Mouse (Mus musculus): ENCODE data around the gene Rfx8.
"Not testable (repeated sequence)": the region's sequence is repeated elsewhere in the genome, so short reads cannot be mapped to it uniquely, and the experiment has no call there.

Rfx8 gene

DNA sequence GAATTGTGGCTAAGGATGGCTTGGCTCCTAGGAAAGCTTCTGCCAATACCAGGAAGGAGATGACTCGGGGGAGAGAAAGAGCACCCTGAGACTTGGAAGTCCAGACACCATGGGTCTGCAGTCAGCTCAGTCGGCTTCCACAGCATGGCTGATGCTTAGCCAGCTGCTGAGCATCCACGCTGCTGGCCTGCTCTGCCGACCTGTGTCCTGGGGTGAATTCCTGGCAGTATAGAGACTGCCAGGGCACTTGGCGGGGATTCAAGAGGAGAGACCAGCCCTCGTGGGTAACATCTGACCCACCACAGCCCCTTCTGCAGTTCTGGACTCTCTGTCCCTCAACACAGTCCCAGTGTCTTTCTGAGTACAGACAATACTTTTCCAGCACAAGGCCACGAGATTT is 26.0 kb downstream of the Rfx8 start:
- DNase-seq (ENCODE audit: low read depth in 1 of 2, low spot score in 2 of 2), result no peak

DNA sequence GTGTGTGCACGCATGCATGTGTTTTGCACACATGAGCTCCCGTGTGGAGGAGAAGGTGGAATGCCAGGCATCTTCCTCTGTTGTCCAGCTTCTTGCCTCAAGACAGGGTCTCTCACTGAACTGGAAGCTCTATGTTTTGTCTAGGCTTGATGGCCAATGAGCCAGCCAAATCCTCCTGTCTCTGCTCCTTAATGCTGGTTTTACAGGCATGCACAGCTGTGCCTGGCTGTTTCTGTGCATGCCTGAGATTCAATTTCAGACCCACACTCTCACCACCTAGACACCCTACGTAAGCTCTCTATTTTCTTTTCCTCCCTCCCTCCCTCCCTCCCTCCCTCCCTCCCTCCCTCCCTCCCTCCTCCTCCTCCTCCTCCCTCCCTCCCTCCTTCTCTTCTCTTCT is 28.8 kb downstream of the Rfx8 start:
- no peak for DNase-seq (ENCODE audit: low read depth in 1 of 2, low spot score in 2 of 2)

DNA sequence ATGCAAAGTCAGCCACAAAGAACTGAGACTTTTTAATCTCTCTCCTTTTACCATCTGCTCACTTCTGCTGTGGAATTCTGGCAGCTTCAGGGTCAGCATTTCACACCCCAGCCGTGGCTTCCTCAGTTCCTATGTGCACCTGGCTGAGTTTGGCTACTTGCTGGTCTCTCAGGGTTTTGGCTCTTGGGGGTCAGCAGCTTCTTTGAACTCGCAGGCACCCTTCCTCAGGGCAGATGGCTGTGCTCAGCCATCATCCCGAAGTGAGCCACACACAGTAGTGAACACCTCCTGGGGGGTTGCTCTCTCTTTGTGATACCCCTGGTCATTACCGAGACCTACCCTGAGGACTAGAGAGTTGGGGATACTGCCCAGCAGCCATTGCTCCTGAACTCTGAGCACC is 29.7 kb downstream of the Rfx8 start:
- no peak for DNase-seq (ENCODE audit: low read depth in 1 of 2, low spot score in 2 of 2)

DNA sequence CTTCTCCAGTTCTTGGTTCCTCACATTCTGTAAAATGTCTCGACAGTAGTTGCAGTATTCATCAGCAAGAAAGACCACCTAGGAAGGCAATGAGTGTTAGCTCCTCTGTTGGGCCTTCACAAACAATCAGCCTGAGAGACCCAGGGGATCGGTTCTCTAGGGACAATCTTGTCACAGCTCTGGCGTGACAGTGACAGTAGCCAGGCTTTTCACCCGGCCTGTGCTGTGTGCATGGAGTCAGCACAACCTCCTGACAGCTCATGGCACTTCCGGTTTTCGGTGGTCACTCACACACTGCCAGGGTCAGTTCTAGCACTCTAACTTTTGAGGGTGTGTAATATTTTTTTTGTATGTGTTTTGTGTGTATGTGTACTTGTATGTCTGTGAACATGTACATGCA is 32.2 kb downstream of the Rfx8 start:
- DNase-seq (ENCODE audit: low read depth in 1 of 2, low spot score in 2 of 2), result no peak

DNA sequence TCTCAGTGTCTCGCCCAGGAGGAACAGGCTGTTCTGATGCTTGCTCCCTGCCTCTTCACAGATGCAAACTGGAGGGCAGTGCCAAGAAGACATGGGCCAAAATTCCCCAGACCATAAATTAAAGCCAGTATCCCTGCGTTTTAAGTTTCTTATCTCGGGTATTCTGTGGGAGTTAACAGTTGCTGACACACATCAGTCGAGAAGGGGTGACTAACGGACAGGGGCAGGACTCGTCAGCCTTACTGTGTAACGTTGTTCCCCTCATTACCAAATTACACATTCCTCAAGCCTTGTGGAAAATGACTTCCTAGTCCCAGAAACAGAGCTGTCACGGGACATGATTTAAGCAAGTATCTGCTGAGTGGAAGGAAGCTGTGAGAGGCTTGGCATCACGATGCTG is 33.5 kb downstream of the Rfx8 start:
- no peak for DNase-seq (ENCODE audit: low read depth in 1 of 2, low spot score in 2 of 2)

DNA sequence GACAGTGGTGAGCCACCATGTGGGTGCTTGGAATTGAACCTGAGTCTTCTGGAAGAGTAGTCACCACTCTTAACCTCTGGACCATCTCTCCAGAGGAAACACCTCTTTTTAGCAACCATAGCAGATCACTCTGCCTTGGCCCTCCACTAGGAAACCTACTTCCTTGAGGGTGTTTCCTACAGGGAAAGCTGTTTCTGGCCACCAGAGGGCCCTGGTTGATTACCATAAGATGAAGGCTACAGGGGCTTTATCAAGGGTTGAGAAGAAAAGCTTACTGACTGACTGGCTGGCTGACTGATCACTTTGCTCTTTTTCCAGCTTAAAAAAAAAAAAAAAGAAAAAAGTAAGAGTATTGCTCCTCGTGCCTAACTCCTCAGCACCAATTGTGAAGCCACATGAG is 35.0 kb downstream of the Rfx8 start:
- DNase-seq (ENCODE audit: low read depth in 1 of 2, low spot score in 2 of 2), result no peak

DNA sequence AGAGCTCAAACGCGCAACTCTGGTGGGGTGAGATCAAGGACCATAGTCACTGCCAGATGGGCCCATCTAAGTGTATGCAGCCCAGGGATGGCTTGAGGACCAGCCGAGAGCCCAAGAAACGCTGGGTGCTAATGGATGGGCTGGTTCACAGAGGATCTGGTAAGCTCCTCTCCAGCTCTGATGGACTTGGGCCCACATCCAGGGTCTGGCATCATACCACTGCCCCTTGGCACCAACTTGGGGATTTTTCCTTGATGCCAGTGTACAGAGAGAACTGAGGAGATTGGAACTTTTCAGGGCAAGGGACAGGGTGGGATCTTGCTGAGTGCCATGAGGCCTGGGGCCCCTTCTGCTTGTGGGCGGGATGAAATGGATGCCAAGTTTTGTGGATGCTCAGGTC is 39.2 kb downstream of the Rfx8 start:
- DNase-seq (ENCODE audit: low read depth in 1 of 2, low spot score in 2 of 2), result no peak

DNA sequence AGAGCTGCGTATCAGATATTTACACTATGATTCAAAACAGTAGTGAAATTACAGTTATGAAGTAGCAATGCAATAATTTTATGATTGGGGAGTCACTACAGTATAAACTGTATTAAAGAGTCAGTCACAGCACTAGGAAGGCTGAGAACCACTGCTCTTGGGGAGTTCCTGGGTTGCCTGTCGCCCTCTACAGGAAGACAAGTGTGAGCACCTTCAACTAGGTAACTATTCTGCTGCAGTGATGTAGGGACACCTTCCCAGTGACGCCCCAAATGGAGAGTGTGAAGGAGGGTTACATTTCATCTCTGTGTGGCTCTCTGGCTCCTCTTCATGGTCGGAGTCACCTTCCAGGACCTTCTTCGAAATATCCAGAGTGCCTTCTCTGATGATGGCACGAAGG is 40.3 kb downstream of the Rfx8 start:
- no peak for DNase-seq (ENCODE audit: low read depth in 1 of 2, low spot score in 2 of 2)

DNA sequence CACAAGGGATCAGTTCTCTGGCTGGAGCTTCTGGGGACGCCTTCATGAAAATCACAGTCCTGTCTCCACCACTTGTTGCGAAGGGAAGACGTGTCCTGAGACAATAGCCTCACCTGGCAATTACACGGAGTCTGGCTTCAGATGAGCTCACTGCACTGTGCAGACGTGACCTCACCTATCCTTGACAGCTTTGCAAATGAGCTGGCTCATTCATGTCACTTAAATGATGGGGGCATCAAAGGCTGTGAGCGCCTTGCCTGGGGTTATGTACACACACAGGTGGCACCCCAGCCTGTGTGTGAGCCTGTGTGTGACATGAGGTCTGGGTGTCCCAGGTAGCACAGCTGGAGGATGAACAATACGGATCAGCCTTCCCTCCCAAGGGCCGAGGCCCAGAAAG is 41.9 kb downstream of the Rfx8 start:
- DNase-seq (ENCODE audit: low read depth in 1 of 2, low spot score in 2 of 2), result no peak

DNA sequence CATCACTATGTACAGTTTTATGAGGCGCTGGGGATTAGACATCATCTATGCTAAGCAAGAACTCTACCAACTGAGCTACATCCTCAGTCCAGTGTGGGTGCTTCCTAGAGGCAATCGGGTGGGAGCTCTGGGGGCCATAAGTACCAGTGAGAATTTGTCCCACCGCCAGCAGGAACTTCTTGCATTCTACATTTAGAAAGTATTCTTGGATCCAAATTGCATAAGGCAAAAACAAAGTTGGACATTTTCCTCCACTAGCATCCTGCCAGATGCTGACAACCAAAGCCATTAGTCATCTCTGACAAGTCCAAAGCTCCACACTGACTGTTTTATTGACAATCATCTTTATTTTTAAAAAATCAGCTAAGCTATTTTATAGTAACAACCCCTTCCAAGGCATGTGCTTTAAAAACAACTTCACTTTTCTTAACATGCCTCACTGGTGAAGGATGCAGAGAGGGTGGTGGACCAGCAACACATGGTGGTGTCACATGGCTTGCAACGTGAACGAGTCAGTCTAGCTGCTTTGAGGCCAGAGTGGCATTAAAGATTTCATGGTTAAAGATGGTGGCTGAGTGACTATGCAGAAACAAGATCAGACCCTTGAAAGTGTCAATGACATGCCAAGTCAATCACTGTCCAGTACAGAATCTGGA is 44.4 kb downstream of the Rfx8 start:
- DNase-seq (ENCODE audit: low read depth in 1 of 2, low spot score in 2 of 2), result no peak

DNA sequence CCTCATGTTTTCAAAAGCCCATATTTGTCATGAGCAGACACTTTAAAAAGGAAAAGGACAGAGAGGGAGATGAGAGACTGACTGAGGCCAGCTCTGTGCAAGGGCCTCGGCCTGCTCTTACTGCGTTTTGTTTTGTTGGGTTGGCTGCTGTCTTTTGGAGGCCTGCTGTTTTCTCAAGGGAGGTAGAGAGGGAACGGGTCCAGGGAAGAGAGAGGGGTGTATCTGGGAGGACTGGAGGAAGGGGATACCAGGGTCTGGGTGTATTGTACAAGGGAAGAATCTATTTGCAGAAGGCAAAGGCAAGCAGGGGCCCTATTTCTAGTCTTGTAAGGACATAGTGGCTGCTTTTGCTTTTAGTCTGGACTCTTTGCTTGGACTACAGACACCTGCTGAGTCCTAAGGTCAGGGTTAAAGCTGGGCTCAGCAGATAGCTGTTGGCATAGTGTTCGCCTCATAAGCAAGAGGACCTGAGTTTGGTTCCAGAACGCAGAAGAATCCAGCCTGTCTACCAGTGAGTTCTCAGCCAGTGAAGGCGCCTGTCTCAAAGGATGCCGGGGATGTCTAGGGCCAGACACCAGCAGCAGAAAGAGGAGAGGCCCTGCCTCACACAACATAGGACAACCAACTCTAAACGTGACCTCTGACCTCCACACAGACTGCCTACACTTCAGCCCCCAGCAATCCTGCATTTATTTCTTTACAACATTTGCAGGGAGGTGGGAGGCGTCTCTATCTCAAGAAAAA is 48.3 kb downstream of the Rfx8 start:
- DNase-seq (ENCODE audit: low read depth in 1 of 2, low spot score in 2 of 2), result no peak

DNA sequence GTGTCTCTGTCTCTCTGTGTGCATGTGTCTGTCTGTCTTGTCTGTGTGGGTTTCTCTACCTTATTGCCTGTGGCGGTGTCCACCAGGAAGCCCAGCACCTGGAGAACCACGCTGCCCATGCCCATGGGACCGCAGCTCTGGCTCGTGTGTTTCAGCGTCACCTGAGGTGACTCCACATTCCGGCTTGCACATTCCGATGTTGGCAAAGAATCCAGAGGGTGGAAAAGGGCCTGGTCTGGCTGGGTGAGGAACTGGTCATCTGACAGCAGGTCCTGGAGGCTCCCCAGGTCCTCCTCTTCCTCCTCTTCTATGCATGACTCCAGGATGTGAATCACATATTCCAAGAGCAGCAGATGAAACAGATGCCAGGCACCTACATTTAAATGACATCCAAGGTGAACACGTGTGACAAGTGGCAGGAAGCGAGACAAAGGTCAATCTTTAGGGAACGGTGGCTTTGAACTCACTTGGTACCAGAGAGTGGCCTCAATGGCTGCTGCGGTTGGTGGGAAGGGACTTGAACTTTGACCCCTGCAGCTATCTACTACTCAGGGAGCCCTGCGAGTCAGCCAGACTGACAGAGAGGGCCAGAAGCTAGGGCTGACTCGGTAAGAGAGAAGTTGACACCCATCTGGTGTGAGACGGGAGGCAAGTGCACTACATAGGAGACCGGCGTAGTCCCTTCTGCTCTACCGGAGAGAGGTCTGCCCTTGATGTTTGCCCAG is 50.4 kb downstream of the Rfx8 start:
- DNase-seq (ENCODE audit: low read depth in 1 of 2, low spot score in 2 of 2), result no peak

DNA sequence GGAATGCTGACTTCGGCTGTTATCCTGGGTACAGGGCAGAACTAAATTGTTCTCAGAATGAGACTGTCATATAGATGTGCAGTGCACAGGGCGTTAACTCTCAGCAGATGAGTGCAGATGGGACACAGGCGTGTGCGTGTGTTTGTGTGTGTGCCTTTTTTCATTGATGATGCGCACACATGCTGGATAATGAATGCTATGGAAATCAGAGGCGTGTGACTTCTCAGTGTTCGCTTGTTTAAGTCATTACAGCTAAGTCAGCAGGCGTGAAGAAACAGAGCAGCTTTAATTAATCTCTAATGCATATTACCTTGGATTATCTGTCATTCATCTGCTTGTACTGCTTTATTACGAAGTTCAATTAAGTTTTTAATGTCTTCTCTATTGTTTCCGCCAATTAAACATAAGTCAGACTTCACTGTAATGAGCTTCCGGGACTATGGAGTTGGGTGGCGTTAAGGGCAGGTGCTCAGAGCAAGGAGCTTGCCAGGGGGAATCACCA is 54.0 kb downstream of the Rfx8 start:
- no peak for DNase-seq (ENCODE audit: low read depth in 1 of 2, low spot score in 2 of 2)

DNA sequence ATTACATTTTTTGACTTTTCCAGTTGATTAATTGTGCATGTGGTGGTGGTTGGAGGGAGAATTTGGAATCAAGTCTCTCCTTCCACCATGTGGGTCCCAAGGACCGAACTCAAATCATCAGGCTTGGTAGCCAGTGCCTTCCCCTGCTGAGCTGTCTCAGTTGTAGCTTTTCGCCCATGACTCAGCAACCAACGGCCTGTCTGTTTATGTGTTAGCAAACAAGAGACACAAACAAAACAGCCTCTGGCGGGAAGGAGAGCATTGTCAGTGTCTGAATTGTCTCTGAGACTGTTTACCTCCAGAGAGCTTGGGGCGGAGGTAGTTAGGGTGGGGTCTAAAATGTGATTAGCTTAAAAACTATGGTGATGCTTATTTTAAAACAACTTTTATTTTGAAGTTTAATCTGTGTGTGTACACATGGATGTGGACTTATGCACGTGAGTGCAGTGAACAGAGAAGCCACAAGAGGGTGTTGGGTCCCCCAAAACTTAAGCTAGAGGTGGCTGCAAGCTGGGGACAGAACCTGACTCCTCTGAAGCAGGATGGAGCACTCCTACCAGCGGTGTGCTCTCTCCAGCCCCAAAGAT is 56.7 kb downstream of the Rfx8 start:
- no peak for DNase-seq (ENCODE audit: low read depth in 1 of 2, low spot score in 2 of 2)

DNA sequence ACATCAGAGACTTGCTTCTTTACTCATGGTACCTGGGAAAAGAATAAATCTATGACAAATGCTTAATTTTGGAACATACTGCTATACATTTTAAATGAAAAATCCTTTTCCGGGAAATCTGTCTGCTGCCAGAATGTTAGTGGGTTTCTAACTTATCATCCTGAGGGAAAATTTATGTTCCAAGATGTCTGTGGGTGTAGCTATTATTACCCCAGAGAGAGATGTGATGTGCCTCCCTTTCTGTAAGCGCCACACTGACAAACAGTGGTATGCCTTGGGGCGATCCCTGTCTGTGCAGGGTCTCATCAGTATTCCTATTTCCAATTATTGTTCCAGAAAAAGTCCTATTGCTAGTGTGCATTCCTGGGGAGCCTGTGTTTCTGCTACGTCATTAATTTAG is 57.7 kb downstream of the Rfx8 start:
- DNase-seq (ENCODE audit: low read depth in 1 of 2, low spot score in 2 of 2), result no peak

DNA sequence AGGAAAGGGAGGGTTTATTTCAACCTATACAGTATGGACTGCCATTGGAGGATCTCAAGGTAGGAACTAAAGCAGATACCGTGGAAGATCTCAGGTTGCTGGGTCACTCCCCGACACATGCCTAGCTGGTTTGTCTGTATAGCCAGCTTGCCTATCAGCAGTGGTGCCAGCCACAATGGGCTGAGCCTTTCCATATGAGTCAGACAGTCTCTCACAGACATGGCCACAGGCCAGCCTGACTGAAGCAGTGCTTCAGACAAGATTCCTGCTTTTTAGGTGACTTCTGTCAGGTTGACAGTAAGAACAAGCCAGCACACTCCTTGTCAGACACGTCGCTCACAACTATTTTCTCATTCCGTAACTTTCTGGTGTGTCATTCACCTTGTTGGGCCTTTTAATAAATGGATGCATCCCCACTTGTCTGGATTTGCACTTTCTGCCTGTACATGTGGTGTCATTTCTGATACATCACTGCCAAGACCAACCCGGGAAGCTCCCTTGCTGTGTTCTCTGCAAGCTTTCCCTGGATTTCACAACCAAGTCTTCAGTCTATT is 63.7 kb downstream of the Rfx8 start:
- DNase-seq (ENCODE audit: low read depth in 1 of 2, low spot score in 2 of 2), result no peak

DNA sequence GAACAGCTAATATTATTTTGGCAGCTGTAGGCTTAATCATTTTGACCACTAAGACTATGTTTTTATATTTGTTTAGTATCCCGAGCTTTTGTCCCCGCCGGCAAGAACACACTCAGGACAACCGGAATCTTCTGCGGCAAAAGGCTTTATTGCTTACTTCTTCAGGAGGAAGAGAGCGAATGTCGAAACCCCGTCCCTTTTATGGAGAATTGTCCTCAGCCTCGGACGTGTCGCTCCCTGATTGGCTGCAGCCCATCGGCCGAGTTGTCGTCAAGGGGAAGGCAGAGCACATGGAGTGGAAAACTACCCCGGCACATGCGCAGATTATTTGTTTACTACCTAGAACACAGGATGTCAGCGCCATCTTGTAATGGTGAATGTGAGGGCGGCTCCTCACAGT is 65.9 kb downstream of the Rfx8 start:
- not testable (repeated sequence) for DNase-seq (ENCODE audit: low read depth in 1 of 2, low spot score in 2 of 2)

DNA sequence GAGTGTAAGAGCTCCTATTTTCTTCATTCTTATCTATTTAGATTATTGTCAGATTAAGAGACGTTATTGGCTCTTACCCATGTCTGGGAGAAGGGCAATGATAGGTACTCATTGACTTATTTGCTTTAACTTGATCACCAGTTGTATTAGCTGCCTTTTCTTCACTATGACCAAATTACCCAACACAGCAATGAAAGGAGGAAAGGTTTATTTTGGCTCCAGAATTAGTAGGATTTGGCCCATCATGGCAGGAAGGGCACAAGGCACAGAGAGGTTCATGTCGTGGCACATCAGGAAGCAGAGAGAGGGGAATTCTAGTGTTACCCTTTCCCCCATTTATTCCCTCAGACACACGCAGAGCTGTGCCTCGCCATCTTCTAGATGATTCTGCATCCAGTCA is 67.8 kb downstream of the Rfx8 start:
- no peak for DNase-seq (ENCODE audit: low read depth in 1 of 2, low spot score in 2 of 2)

DNA sequence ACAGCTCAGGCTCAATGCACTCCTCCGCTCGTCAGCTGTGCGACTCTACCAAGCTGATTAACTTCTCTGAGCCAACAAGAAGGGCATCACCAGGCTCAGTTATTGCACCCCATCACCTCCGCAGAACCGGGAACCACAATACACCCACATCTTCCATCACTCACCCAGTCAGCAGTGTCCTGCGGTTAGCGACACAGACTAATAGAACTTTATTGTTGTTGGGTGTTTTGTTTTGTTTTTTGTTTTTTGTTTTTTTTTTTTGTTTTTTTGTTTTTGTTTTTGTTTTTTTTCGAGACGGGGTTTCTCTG is 69.6 kb downstream of the Rfx8 start, which contains the start of gene Creg2:
Gene Creg2 (minus strand): TSS at position 234 of the 308 bp plus-strand sequence.
- DNase-seq (ENCODE audit: low read depth in 1 of 2, low spot score in 2 of 2), result no peak

DNA sequence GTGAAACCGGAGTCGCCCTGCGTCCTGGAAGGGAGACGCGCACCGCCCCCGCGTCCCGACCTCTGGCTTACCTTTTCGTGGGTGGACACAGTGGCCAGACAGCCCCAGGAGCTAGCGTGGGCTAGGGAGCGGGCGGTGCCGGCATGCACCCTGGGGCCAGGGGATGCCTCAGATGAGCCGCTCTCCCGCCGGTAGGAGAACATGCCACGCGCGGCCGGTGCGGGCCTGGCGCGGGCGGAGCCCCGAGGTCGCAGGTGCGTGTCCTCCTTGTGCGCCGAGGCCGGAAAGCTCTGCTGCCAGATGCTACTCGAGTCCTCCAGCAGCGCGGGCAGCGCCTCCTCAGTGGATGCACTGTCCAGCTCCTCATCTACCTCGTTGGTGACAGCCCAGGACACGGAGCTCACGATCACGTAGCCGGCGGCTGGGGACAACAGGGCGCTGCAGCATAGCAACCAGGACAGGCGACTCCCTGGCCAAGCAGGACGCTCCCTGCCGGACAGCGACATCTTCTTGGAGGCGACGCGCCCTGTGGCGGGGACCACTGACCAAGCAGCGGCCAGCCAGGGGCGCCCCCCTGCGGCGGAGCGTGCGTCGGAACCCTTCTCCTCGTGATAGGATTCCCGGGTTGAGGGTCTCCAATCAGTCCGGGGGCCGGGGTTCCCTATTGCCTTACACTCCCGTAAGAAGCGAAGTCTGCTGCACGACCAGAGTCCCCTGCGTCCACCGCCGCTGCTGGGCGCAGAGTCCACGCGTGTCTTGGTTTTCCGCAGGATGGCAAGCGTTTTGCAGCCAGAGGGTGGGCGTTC is 70.2 kb downstream of the Rfx8 start:
- DNase-seq (ENCODE audit: low read depth in 1 of 2, low spot score in 2 of 2), result peak in 1 of 2 experiments; percentile 23

Data from monocyte, adult 2 months (primary cell).